Mouse (Mus musculus) activated CD4-positive, CD25-positive, alpha-beta regulatory T cell, adult 9 weeks (primary cell): ENCODE results near the gene Slc28a3. TPM values are rescaled to one million over a fixed set of nuclear protein-coding genes. Genes with fewer than 3 reads are reported as not detected.

Experiments
- polyA plus RNA-seq: library from polyadenylated mRNA; unstranded; fragments of 100-300 nt; shearing (Covaris generic); gene quantifications from one replicate; pipeline ENCODE4 v1.2.1, GENCODE M21; 2017

The Slc28a3 gene
- polyA plus RNA-seq = not detected

DNA sequence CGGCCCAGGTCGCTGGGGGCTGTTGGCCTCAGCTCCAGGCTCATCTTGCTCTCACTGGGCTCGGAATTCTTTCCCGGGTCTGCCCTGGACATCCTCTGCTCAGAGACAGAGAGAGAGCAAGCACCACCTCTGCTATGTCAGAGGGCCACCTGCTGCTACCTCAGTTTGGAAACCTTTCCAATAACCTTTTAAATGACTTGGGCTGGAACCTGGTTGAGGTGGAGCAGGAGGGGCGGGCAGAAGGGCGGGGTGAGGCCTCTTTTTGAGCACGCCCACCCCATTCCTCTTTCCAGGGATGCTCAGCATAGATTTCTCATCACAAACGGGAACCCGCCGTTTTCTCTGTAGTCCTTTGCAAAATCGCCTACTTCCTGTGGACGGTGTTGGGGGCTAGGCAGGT, at the start of gene Slc28a3:
Gene Slc28a3 (minus strand): TSS at position 162 of the 400 bp plus-strand sequence.

Other genes with a start within 250 kb of the Slc28a3 start
- 10.0 TPM for gene 2210016F16Rik, start 225.7 kb downstream of the Slc28a3 start, polyA plus RNA-seq
- gene Rmi1, start 208.6 kb downstream of the Slc28a3 start, polyA plus RNA-seq = 42.8 TPM
- gene Hnrnpk, start 207.5 kb downstream of the Slc28a3 start, polyA plus RNA-seq = 2,660 TPM
- not detected for gene Ntrk2, start 195.7 kb upstream of the Slc28a3 start, polyA plus RNA-seq